9 mouse cellular contexts compared by ENCODE assay signal in genomic region chr5:35391656-35392333, GRCm38 (mm10). TPM values are rescaled to one million over a fixed set of nuclear protein-coding genes. Genes with fewer than 3 reads are reported as not detected.
A peak's percentile ranks its signal among the peaks of the same experiment; 100 is the strongest.
DNase-seq lines count a peak whose midpoint lies in the region; ATAC-seq and TF ChIP-seq lines count a peak whose summit lies in the region.
"Had no signal": no experiment of that assay in that cellular context is flagged by ENCODE, and none has a peak within 500 bp of the region (broad histone marks: within the 10 kb centered on the region; RNA-seq: fewer than 3 reads in every experiment).

No protein-coding gene starts in this region.

- peaks cover 42% of the 10 kb centered on the region for H3K9me3 ChIP-seq in G1E (replicated peaks)
- H3K9me3 ChIP-seq in heart, postnatal 0 days (replicated peaks; ENCODE audit: control insufficient read depth, low read length), result peaks cover 8% of the 10 kb centered on the region; the same call in 1 of the 2 replicates
- no peaks in the 10 kb centered on the region for H3K9me3 ChIP-seq in midbrain, embryonic 10.5 days (replicated peaks)

- H3K27ac ChIP-seq in heart, adult 2 months, result no peak overlapping the region
- no peak overlapping the region for H3K27ac ChIP-seq in heart, postnatal 0 days (ENCODE audit: low read depth)
- no peak overlapping the region for H3K27ac ChIP-seq in midbrain, embryonic 10.5 days (replicated peaks)

- H3K27me3 ChIP-seq in heart, adult 2 months (ENCODE audit: control insufficient read depth, insufficient read depth, low read length), result peaks cover 45% of the 10 kb centered on the region
- peaks cover 7% of the 10 kb centered on the region; the same call in 1 of the 2 replicates for H3K27me3 ChIP-seq in G1E (ENCODE audit: insufficient read depth, low read length)
- peaks cover 98% of the 10 kb centered on the region for H3K27me3 ChIP-seq in heart, postnatal 0 days (ENCODE audit: control insufficient read depth, insufficient read depth, low read length)
- H3K27me3 ChIP-seq in midbrain, embryonic 10.5 days (ENCODE audit: low read depth, poor library complexity, severe bottlenecking), result peaks cover 100% of the 10 kb centered on the region

- no peak for TF ChIP-seq POLR2A in heart, adult 2 months (IDR thresholded peaks at IDR 0.05; ENCODE audit: insufficient read depth, low read depth, low read length)

- TF ChIP-seq EP300 in heart, adult 2 months (IDR thresholded peaks at IDR 0.05; ENCODE audit: insufficient read depth, low read depth, low read length), result no peak
- no peak for TF ChIP-seq EP300 in heart, postnatal 0 days (IDR thresholded peaks at IDR 0.05; ENCODE audit: low read depth)

- intact Hi-C loops in heart, adult 2 months (cut with DNase I), result no loop called here

- DNase-seq in heart, adult 2 months, result peak in 1 of 2 experiments; percentile 10
- DNase-seq in heart, adult 11 months, result no peak
- DNase-seq in G1E (ENCODE audit: low spot score), result no peak
- DNase-seq in heart, postnatal 0 days (ENCODE audit: low spot score), result no peak
- DNase-seq in midbrain, embryonic 10.5 days (ENCODE audit: low spot score), result peak; percentile 60
- no peak for DNase-seq in urinary bladder, postnatal 4 days (ENCODE audit: low spot score in 2 of 2)

- H3K9ac ChIP-seq in heart, adult 2 months (ENCODE audit: low read depth, low read length), result no peak overlapping the region
- H3K9ac ChIP-seq in heart, postnatal 0 days (replicated peaks; ENCODE audit: low read depth, low read length), result no peak overlapping the region

- WGBS in heart, adult 2 months, result under 1% methylated on average over 88 of the region's 88 CpGs
- WGBS in heart, postnatal 0 days, result under 1% methylated on average over 80 of the region's 88 CpGs
- WGBS in midbrain, embryonic 10.5 days, result under 1% methylated on average over 88 of the region's 88 CpGs

- ATAC-seq in G1E (ENCODE audit: extremely low read depth, insufficient number of reproducible peaks, low FRiP score, poor library complexity, severe bottlenecking), result no peak
- no peak for ATAC-seq in heart, postnatal 0 days (ENCODE audit: insufficient read depth, low read depth)
- no peak for ATAC-seq in monocyte, adult 5-6 weeks (replicated peaks; ENCODE audit: insufficient number of reproducible peaks, low FRiP score, low TSS enrichment, poor library complexity, severe bottlenecking)
- no peak for ATAC-seq in erythroblast, adult 5-6 weeks (replicated peaks; ENCODE audit: low FRiP score, poor library complexity, severe bottlenecking)

- H3K79me2 ChIP-seq in heart, adult 2 months (replicated peaks; ENCODE audit: control insufficient read depth, insufficient read depth, low read length), result no peaks in the 10 kb centered on the region

- no peak for TF ChIP-seq CTCF in heart, adult 2 months (IDR thresholded peaks at IDR 0.05)
- TF ChIP-seq CTCF in G1E (IDR thresholded peaks at IDR 0.05; ENCODE audit: low read depth, low read length), result no peak
- TF ChIP-seq CTCF in heart, postnatal 0 days (IDR thresholded peaks at IDR 0.05; ENCODE audit: low read depth), result no peak

- H3K4me1 ChIP-seq in heart, adult 2 months (ENCODE audit: control insufficient read depth, insufficient read depth, low read length), result no peaks in the 10 kb centered on the region
- H3K4me1 ChIP-seq in G1E (ENCODE audit: insufficient read depth, low read depth, low read length), result no peaks in the 10 kb centered on the region
- H3K4me1 ChIP-seq in heart, postnatal 0 days (ENCODE audit: control insufficient read depth, insufficient read depth), result peaks cover 6% of the 10 kb centered on the region; the same call in 1 of the 2 replicates
- H3K4me1 ChIP-seq in midbrain, embryonic 10.5 days, result peaks cover 40% of the 10 kb centered on the region

- H3K4me2 ChIP-seq in heart, postnatal 0 days (ENCODE audit: low read depth, low read length), result peak overlapping the region; percentile 66

- H3K36me3 ChIP-seq in heart, adult 2 months (ENCODE audit: control insufficient read depth, insufficient read depth, low read length), result no peaks in the 10 kb centered on the region
- H3K36me3 ChIP-seq in G1E (replicated peaks), result no peaks in the 10 kb centered on the region
- H3K36me3 ChIP-seq in heart, postnatal 0 days (replicated peaks; ENCODE audit: control insufficient read depth, insufficient read depth, low read length), result no peaks in the 10 kb centered on the region
- H3K36me3 ChIP-seq in midbrain, embryonic 10.5 days, result no peaks in the 10 kb centered on the region

- H3K4me3 ChIP-seq in heart, adult 2 months, result peak overlapping the region; percentile 8; the same call in 1 of the 2 replicates
- H3K4me3 ChIP-seq in G1E (ENCODE audit: low read depth, low read length), result peak overlapping the region; percentile 16; the same call in 1 of the 2 replicates
- H3K4me3 ChIP-seq in heart, postnatal 0 days (ENCODE audit: low read depth, low read length), result peak overlapping the region; percentile 54
- peak overlapping the region; percentile 44 for H3K4me3 ChIP-seq in midbrain, embryonic 10.5 days

RNA-seq across cellular contexts. Expression of gene Hmx1, which starts 2.9 kb away (rescaled TPM):
- total RNA-seq in heart, adult 2 months (2021), result not detected
- polyA plus RNA-seq in heart, adult 2 months (2012; rRNA removed), result not detected in 2 replicates
- total RNA-seq in G1E (2014; fragmentation: Nextera tagmentation) (not detected in 2 replicates), G1E (2017) (not detected in 2 replicates)
- polyA plus RNA-seq in G1E (2012), result not detected in 2 replicates
- total RNA-seq in heart, postnatal 0 days (2014; rRNA removed; ENCODE audit: low replicate concordance), result not detected in 2 replicates
- not detected in 2 replicates for polyA plus RNA-seq in heart, postnatal 0 days (2015; fragmentation: Nextera tagmentation; extraction: Ambion mirVana)
- 0.14 and 0.99 TPM in 2 replicates for polyA plus RNA-seq in midbrain, embryonic 10.5 days (2016; fragmentation: Nextera tagmentation; extraction: Ambion mirVana)
- total RNA-seq in monocyte, adult 5-6 weeks (2017), result not detected in 3 replicates
- not detected in 2 replicates for total RNA-seq in erythroblast, adult 5-6 weeks (2015; ENCODE audit: low replicate concordance)
- not detected in 2 replicates for total RNA-seq in erythroblast, adult 5-6 weeks (2017; ENCODE audit: low replicate concordance)
- total RNA-seq: neutrophil, adult 5-6 weeks had no signal
